Mouse (Mus musculus) MEL (cell line): ENCODE data around the gene Dgkb. TPM values are rescaled to one million over a fixed set of nuclear protein-coding genes. Genes with fewer than 3 reads are reported as not detected.

ENCODE experiments used
- DNase-seq: peaks from one replicate; pipeline ENCODE4 v3.0.0; 2011; ENCODE audit warnings: low read depth, low spot score
- H3K27ac ChIP-seq: 2 replicates; pipeline ENCODE4 v1.5.1; 2012; ENCODE audit warnings: low read depth, mild to moderate bottlenecking, control low read depth, low read length, moderate library complexity; ENCODE audit not compliant: control insufficient read depth
- H3K27me3 ChIP-seq, 2 experiments: fragments of 150-350 bp in 1 of 2; sonication (generic) in 1 of 2; 2 replicates each; pipeline ENCODE4 v1.6.1; 2012; ENCODE audit warnings: low read length in 2 of 2, mild to moderate bottlenecking in 2 of 2, improper control_type of control experiment in 1 of 2, moderate library complexity in 1 of 2; ENCODE audit not compliant: insufficient read depth in 2 of 2, control insufficient read depth in 1 of 2
- H3K36me3 ChIP-seq, 2 experiments: 2 replicates each; pipeline ENCODE4 v1.6.1; 2012 to 2014; ENCODE audit warnings: low read length in 2 of 2, improper control_type of control experiment in 1 of 2, inconsistent platforms in 1 of 2, mild to moderate bottlenecking in 1 of 2; ENCODE audit not compliant: insufficient read depth in 2 of 2, control insufficient read depth in 1 of 2
- H3K4me1 ChIP-seq, 2 experiments: fragments of 150-350 bp in 1 of 2; sonication (generic) in 1 of 2; 2 replicates each; pipeline ENCODE4 v1.6.1; 2012; ENCODE audit warnings: low read length in 2 of 2, improper control_type of control experiment in 1 of 2, mild to moderate bottlenecking in 1 of 2; ENCODE audit not compliant: insufficient read depth in 2 of 2, control insufficient read depth in 1 of 2
- H3K4me3 ChIP-seq, 2 experiments: fragments of 150-350 bp in 1 of 2; sonication (generic) in 1 of 2; 2 replicates each; pipeline ENCODE4 v1.5.1; 2012; ENCODE audit warnings: low read depth in 2 of 2, low read length in 2 of 2, mild to moderate bottlenecking in 2 of 2, moderate library complexity in 2 of 2, control low read depth in 1 of 2, improper control_type of control experiment in 1 of 2; ENCODE audit not compliant: control insufficient read depth in 1 of 2, insufficient read depth in 1 of 2
- H3K79me2 ChIP-seq: 2 replicates; pipeline ENCODE4 v1.6.1; 2012; ENCODE audit warnings: mild to moderate bottlenecking, low read length, moderate library complexity; ENCODE audit not compliant: control insufficient read depth, poor library complexity, insufficient read depth
- H3K9ac ChIP-seq: 2 replicates; pipeline ENCODE4 v1.6.1; 2012; ENCODE audit warnings: low read depth, mild to moderate bottlenecking, control low read depth, low read length, moderate library complexity; ENCODE audit not compliant: control insufficient read depth, poor library complexity, severe bottlenecking
- H3K9me3 ChIP-seq: fragments of 150-350 bp; sonication (generic); replicated peaks from 2 replicates; pipeline ENCODE4 v1.6.1; 2012; ENCODE audit warnings: mild to moderate bottlenecking, low read length, improper control_type of control experiment, moderate library complexity; ENCODE audit not compliant: insufficient read depth
- BHLHE40 ChIP-seq: IDR thresholded peaks from 2 replicates; pipeline ENCODE4 v1.6.1; 2012; ENCODE audit warnings: low read depth, mild to moderate bottlenecking, inconsistent platforms, low read length, improper control_type of control experiment, borderline replicate concordance
- CHD2 ChIP-seq: IDR thresholded peaks from 2 replicates; pipeline ENCODE4 v1.6.1; 2011; ENCODE audit warnings: low read length, improper control_type of control experiment
- CTCF ChIP-seq, 3 experiments: IDR thresholded peaks in 2 of 3; conservative IDR thresholded peaks in 1 of 3; 2 replicates each; pipeline ENCODE4 v1.5.1; 2011 to 2012; ENCODE audit warnings: low read length in 3 of 3, low read depth in 2 of 3, mild to moderate bottlenecking in 2 of 3, improper control_type of control experiment in 1 of 3, inconsistent platforms in 1 of 3, mixed read lengths in 1 of 3, moderate library complexity in 1 of 3; ENCODE audit not compliant: control insufficient read depth in 1 of 3, insufficient read depth in 1 of 3, poor library complexity in 1 of 3, severe bottlenecking in 1 of 3
- E2F4 ChIP-seq: IDR thresholded peaks from 2 replicates; pipeline ENCODE4 v1.6.1; 2011; ENCODE audit warnings: low read depth, low read length, improper control_type of control experiment, borderline replicate concordance
- ELF1 ChIP-seq: IDR thresholded peaks from 2 replicates; pipeline ENCODE4 v1.6.1; 2014; ENCODE audit warnings: low read depth, mild to moderate bottlenecking, inconsistent platforms, low read length, improper control_type of control experiment, moderate library complexity
- GABPA ChIP-seq: IDR thresholded peaks from 2 replicates; pipeline ENCODE4 v1.6.1; 2012; ENCODE audit warnings: low read depth, mild to moderate bottlenecking, inconsistent platforms, low read length, improper control_type of control experiment, moderate library complexity
- GATA1 ChIP-seq: IDR thresholded peaks from 2 replicates; pipeline ENCODE4 v1.6.1; 2011; ENCODE audit warnings: low read depth, low read length, improper control_type of control experiment
- HCFC1 ChIP-seq: IDR thresholded peaks from 2 replicates; pipeline ENCODE4 v1.6.1; 2012; ENCODE audit warnings: low read depth, mild to moderate bottlenecking, inconsistent platforms, low read length, improper control_type of control experiment, moderate library complexity
- MAFK ChIP-seq: IDR thresholded peaks from 2 replicates; pipeline ENCODE4 v1.6.1; 2011; ENCODE audit warnings: low read depth, mild to moderate bottlenecking, low read length, improper control_type of control experiment, borderline replicate concordance
- MAX ChIP-seq: IDR thresholded peaks from 2 replicates; pipeline ENCODE4 v1.6.1; 2011; ENCODE audit warnings: low read length, improper control_type of control experiment
- MYB ChIP-seq: IDR thresholded peaks from 2 replicates; pipeline ENCODE4 v1.6.1; 2011; ENCODE audit warnings: mild to moderate bottlenecking, low read depth, low read length, improper control_type of control experiment
- MYC ChIP-seq: IDR thresholded peaks from 2 replicates; pipeline ENCODE4 v1.6.1; 2011; ENCODE audit warnings: low read depth, mild to moderate bottlenecking, low read length, improper control_type of control experiment, moderate library complexity
- POLR2AphosphoS5 ChIP-seq: IDR thresholded peaks from 2 replicates; pipeline ENCODE4 v1.6.1; 2012; ENCODE audit warnings: low read depth, borderline replicate concordance, mild to moderate bottlenecking, inconsistent platforms, low read length, moderate library complexity, mixed read lengths
- RAD21 ChIP-seq: IDR thresholded peaks from 2 replicates; pipeline ENCODE4 v1.6.1; 2011; ENCODE audit warnings: mild to moderate bottlenecking, low read depth, low read length, improper control_type of control experiment
- RCOR1 ChIP-seq: IDR thresholded peaks from 2 replicates; pipeline ENCODE4 v1.6.1; 2012; ENCODE audit warnings: low read depth, mild to moderate bottlenecking, inconsistent platforms, low read length, improper control_type of control experiment
- TBP ChIP-seq: IDR thresholded peaks from 2 replicates; pipeline ENCODE4 v1.8.0; 2011; ENCODE audit warnings: low read depth, low read length, improper control_type of control experiment
- UBTF ChIP-seq: IDR thresholded peaks from 2 replicates; pipeline ENCODE4 v1.6.1; 2012; ENCODE audit warnings: low read depth, mild to moderate bottlenecking, inconsistent platforms, low read length, improper control_type of control experiment, moderate library complexity, borderline replicate concordance; ENCODE audit not compliant: insufficient read depth
- USF1 ChIP-seq: IDR thresholded peaks from 2 replicates; pipeline ENCODE4 v1.6.1; 2014; ENCODE audit warnings: low read depth, mild to moderate bottlenecking, inconsistent platforms, low read length, improper control_type of control experiment, moderate library complexity
- USF2 ChIP-seq, 2 experiments: IDR thresholded peaks; 2 replicates each; pipeline ENCODE4 v1.6.1; 2011 to 2012; ENCODE audit warnings: improper control_type of control experiment in 2 of 2, low read length in 2 of 2, borderline replicate concordance in 1 of 2, inconsistent platforms in 1 of 2, low read depth in 1 of 2, mild to moderate bottlenecking in 1 of 2; ENCODE audit not compliant: insufficient read depth in 1 of 2
- ZC3H11A ChIP-seq: IDR thresholded peaks from 2 replicates; pipeline ENCODE4 v1.6.1; 2012; ENCODE audit warnings: low read depth, mild to moderate bottlenecking, inconsistent platforms, low read length, improper control_type of control experiment
- ZKSCAN1 ChIP-seq: IDR thresholded peaks from 2 replicates; pipeline ENCODE4 v1.6.1; 2012; ENCODE audit warnings: low read depth, mild to moderate bottlenecking, inconsistent platforms, low read length, improper control_type of control experiment, moderate library complexity
- ZMIZ1 ChIP-seq: IDR thresholded peaks from 2 replicates; pipeline ENCODE4 v1.6.1; 2012; ENCODE audit warnings: low read depth, mild to moderate bottlenecking, inconsistent platforms, low read length, improper control_type of control experiment, moderate library complexity
- ZNF384 ChIP-seq: IDR thresholded peaks from 2 replicates; pipeline ENCODE4 v1.6.1; 2012; ENCODE audit warnings: low read depth, mild to moderate bottlenecking, inconsistent platforms, low read length, improper control_type of control experiment
- polyA plus RNA-seq, 2 experiments: library from polyadenylated mRNA; stranded (reverse) in 1 of 2; unstranded in 1 of 2; fragments of >175 nt in 1 of 2; fragments of >200 nt in 1 of 2; gene quantifications; 2 replicates each; pipeline versions ENCODE4 v1.2.1 to v1.2.4; 2012; ENCODE audit warnings: low replicate concordance in 2 of 2, low read depth in 1 of 2; ENCODE audit not compliant: insufficient read length in 2 of 2, insufficient read depth in 1 of 2, missing spikeins in 1 of 2
- total RNA-seq: library from RNA; depleted of rRNA; stranded (reverse); fragments of 300-350 nt; gene quantifications from 2 replicates; pipeline ENCODE4 v1.2.3, GENCODE M21; 2012

Gene Dgkb
- total and polyA plus RNA-seq, 3 experiments, result not detected

GRCm38 (mm10) chr12:37996417-37996946, 179.0 kb downstream of the Dgkb start:
- no peak overlapping the region for H3K27ac ChIP-seq
- H3K79me2 ChIP-seq, result no peaks in the 10 kb centered on the region
- H3K36me3 ChIP-seq, result no peaks in the 10 kb centered on the region
- no peak for TF ChIP-seq MAFK
- TF ChIP-seq RCOR1, result no peak
- no peak for TF ChIP-seq USF1
- TF ChIP-seq ZKSCAN1, result no peak
- no peak for TF ChIP-seq MAX
- no peak for TF ChIP-seq ZC3H11A
- no peak for TF ChIP-seq ELF1
- TF ChIP-seq USF2 (IDR thresholded peaks at IDR 0.05; ENCODE audit: borderline replicate concordance in 1 of 2, insufficient read depth in 1 of 2, low read depth in 1 of 2, low read length in 2 of 2), result no peak
- TF ChIP-seq POLR2AphosphoS5, result no peak
- no peak for TF ChIP-seq TBP
- no peak for TF ChIP-seq CTCF (IDR thresholded peaks at IDR 0.05 in 2 of 3, conservative IDR thresholded peaks at IDR 0.05 in 1 of 3; ENCODE audit: control insufficient read depth in 1 of 3, insufficient read depth in 1 of 3, low read depth in 2 of 3, low read length in 3 of 3, poor library complexity in 1 of 3, severe bottlenecking in 1 of 3)
- TF ChIP-seq, all 39 proteins: peak for 0
- no peak for DNase-seq
- Histone ChIP-seq H3K9me3 (no peaks in the 10 kb centered on the region), H3K4me1 (no peaks in the 10 kb centered on the region), H3K4me3 (no peak overlapping the region), H3K9ac (no peak overlapping the region), H3K27me3 (no peaks in the 10 kb centered on the region)

GRCm38 (mm10) chr12:38017674-38018073, 200.1 kb downstream of the Dgkb start:
- no peaks in the 10 kb centered on the region for H3K36me3 ChIP-seq
- H3K4me1 ChIP-seq, result no peaks in the 10 kb centered on the region
- no peaks in the 10 kb centered on the region; a peak in 1 of 4 replicates for H3K27me3 ChIP-seq
- no peak for DNase-seq
- H3K27ac ChIP-seq, result no peak overlapping the region
- TF ChIP-seq CHD2 (no peak), GABPA (no peak), UBTF (no peak), E2F4 (no peak), ELF1 (no peak), MYC (no peak), RAD21 (no peak), BHLHE40 (no peak), MYB (no peak), GATA1 (no peak), ZNF384 (no peak), HCFC1 (no peak), MAX (no peak), ZMIZ1 (no peak)
- TF ChIP-seq, all 39 proteins: peak for 0
- H3K9me3 ChIP-seq, result no peaks in the 10 kb centered on the region
- no peaks in the 10 kb centered on the region for H3K79me2 ChIP-seq
- no peak overlapping the region for H3K4me3 ChIP-seq
- H3K9ac ChIP-seq, result no peak overlapping the region
